Mouse (Mus musculus): Measurements from ENCODE around the gene Nsf.

Gene Nsf

DNA sequence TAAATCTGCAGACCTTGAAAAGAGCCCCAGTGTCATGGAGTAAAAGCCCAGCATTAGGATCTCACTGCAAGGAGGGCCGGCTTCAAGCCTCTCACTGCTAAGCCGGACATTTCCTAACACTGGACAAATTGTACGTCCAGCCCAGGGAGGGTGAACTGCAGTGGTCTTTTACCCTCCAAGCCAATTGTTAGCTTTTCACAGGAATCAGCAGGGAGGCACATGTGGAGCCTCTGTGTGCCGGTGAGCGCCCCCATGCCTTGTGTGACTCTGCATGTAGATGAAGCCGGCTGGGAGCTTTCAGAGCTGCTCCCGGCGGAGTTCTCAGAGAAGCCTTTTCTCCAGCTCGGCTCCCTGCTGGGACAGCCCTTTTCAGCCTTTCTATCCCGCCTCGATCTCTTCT lies 113.0 kb downstream of the Nsf start:
- ChIA-PET CTCF (interaction anchor here in 1 of 4 experiments (0.8 to 1.1 kb wide), 2 partner anchors 77 to 82 kb away, joined by 3 to 4 read pairs; no protein-coding TSS in a partner anchor), POLR2A (interaction anchor here in 3 of 4 experiments (0.6 to 1.9 kb wide), 8 partner anchors 8 to 1025 kb away, joined by 3 to 6 read pairs (median 4); no protein-coding TSS in a partner anchor)

DNA sequence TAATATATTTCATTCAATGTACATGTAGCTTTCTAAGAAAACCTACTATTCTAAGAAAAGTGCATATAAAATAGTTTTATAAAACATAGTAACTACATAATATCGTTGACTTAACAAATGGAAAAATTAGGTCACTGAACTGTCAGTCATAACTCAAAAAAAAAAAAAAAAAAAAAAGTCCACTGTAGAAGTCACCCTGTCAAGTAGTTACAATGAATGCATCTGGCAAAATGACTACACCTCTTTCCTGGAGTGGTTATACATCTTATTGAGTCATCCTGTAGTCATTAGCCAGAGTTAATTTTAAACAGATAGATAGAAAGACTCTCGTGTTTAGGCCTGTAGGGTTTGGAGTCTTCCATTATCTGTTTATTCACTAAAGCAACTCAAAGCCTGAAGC lies 114.9 kb downstream of the Nsf start:
- ChIA-PET POLR2A (interaction anchor here in 2 of 4 experiments (0.7 kb wide), 2 partner anchors 11 to 53 kb away, joined by 3 to 5 read pairs; no protein-coding TSS in a partner anchor), CTCF (no interaction called here)

DNA sequence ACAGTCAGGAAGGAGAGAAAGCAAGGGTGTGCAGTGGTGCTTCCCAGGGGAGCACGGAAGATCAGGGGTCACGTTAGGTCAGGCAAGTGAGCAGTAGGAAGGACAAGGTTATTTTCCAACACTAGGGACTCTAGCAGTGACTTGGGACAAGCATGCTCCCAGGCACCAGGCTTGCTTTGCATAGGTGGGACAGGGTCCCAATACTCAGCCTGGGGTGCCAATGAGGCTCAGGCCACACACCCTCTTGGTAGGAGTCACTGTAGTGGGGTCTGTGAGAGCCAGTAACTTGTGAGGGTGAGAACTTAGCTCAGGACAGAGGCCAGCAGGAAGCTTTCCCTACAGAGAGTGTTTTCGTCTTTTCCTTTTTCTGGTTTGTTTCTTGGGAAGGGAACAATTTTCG lies 121.5 kb downstream of the Nsf start:
- ChIA-PET POLR2A (interaction anchor here in 1 of 4 experiments (0.5 to 1.6 kb wide), 2 partner anchors 9 to 535 kb away, joined by 4 to 5 read pairs; no protein-coding TSS in a partner anchor), CTCF (no interaction called here)

DNA sequence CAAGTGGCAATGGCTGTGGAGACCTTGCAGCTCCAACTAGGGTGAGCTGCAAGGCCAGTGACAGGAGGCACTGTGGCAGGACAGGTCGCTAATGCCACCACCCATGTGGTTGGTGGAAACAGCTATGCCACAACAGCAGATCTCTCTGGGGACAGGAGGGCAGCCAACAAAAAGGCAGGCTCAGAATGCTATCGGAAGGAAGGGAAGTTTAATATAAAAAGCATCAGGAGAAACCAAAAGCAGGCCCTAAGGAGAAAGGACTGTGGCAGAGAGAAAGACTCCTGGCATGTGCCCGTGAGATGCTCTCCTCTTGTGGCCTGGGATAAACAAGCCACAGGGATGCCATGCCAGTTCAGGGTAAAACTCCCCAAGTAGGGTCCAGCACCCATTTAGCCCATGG lies 122.1 kb downstream of the Nsf start:
- POLR2A ChIA-PET, result interaction anchor here in 2 of 4 experiments (0.6 to 1.6 kb wide), 3 partner anchors 10 to 464 kb away, joined by 3 to 7 read pairs (median 5); no protein-coding TSS in a partner anchor
- CTCF ChIA-PET, result no interaction called here

DNA sequence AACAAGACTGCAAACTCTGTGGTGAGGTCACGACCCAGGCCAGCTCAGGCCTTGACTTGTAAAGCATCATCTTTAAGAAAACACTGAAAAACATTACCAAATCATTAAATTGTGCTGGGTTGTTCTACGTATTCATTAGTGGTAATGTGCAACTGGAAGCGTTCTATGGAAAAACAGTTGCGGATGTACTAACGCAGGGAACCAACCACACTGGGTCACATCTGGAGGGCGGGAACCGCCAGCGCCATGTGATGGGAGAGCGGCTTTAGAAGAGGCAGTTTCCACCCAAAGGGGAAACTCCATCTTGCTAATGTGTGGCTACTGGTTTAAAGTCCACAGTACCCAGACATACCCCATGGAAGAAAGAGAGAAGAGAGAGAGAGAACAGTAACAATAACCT lies 123.4 kb downstream of the Nsf start:
- ChIA-PET CTCF (interaction anchor here in 1 of 4 experiments (0.6 kb wide), 1 partner anchor 367 kb away, joined by 3 read pairs; no protein-coding TSS in a partner anchor), POLR2A (interaction anchor here in 1 of 4 experiments (0.7 kb wide), 1 partner anchor 133 kb away, joined by 3 read pairs; the partner anchor contains the start of gene Gosr2)

DNA sequence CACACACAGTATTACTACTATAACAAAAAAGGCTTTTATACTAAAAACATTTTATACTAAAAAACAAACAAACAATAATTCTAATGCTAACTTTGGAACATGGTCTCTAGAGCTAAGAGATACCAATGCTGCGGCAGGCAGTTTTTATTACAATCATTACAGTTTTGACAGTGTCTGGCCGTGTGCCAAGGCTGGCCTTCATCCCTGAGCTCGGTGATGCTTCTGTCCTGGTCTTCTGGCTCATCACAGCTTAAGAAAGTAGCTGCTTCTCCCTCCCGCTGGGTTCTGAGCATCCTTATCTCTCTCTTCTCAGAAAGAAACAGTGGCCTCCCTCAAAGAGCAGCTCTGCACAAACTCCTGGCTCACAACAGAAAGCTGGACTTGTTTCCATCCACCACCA lies 123.9 kb downstream of the Nsf start:
- POLR2A ChIA-PET, result interaction anchor here in 1 of 4 experiments (0.7 kb wide), 1 partner anchor 132 kb away, joined by 3 read pairs; the partner anchor contains the start of gene Gosr2
- CTCF ChIA-PET, result interaction anchor here in 1 of 4 experiments (0.6 kb wide), 1 partner anchor 367 kb away, joined by 3 read pairs; no protein-coding TSS in a partner anchor

DNA sequence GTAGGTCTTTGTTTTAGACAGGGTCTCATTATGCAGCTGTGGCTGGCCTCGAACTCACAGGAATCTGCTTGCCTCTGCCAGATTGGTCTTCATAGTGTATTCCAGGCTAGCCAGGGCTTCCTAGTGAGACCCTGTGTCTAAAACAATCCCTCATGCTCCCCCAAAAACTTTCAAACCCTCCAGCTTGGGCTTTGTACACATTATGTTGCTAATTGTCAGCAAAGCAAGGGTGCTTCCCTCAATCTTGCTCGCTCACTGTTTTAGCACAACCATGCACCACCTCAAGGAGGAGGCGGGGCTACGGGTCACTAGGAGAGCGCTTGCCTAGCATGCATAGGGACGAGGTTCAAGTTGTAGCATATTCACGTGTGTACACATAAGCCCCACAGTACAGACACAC lies 125.0 kb downstream of the Nsf start:
- ChIA-PET CTCF (interaction anchor here in 2 of 4 experiments (0.6 to 1.3 kb wide), 2 partner anchors 16 to 82 kb away, joined by 3 to 4 read pairs; no protein-coding TSS in a partner anchor), POLR2A (interaction anchor here in 3 of 4 experiments (0.7 to 1.1 kb wide), 6 partner anchors 9 to 623 kb away, joined by 3 to 4 read pairs (median 3); no protein-coding TSS in a partner anchor)

DNA sequence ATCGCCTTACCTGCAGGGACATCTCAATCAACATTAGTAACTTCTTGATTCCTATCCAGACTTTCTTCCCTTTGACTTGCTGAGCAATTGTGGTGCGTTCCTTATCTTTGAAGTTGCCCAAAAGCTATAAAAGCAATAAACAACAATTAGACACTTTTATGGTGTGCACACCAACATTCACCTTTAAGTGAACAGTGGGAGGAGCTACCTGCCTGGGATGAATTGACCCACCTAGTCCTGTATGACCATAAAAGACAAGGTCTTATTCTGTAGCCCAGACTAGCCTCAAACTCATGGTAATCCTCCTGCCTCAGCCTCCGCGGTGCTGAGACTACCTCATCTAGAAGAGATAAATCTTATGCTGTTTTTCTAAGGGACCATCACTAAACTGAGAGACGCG lies 126.7 kb downstream of the Nsf start:
- CTCF ChIA-PET, result no interaction called here
- POLR2A ChIA-PET, result no interaction called here

DNA sequence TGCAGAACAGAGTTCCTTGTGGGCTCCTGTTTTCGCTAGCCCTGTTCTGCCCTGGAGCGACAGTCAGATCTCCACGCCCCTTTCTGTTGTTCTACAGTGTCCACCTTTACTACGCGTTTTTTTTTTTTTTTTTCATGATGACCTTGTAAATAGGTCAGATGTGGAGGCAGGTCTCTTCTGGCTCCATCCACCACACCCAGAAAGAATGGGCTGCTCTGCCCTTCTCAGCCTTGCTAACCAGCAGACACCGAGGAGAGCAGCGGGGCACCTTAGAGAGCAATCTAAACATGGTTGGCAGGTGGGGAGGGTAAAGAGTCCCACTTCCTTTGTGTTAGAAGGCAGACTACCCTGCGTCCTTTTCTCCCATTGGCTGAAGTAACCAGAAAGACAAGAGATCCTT lies 137.1 kb downstream of the Nsf start:
- CTCF ChIA-PET, result interaction anchor here in 1 of 4 experiments (0.5 kb wide), 1 partner anchor 642 kb away, joined by 3 read pairs; no protein-coding TSS in a partner anchor
- POLR2A ChIA-PET, result no interaction called here

DNA sequence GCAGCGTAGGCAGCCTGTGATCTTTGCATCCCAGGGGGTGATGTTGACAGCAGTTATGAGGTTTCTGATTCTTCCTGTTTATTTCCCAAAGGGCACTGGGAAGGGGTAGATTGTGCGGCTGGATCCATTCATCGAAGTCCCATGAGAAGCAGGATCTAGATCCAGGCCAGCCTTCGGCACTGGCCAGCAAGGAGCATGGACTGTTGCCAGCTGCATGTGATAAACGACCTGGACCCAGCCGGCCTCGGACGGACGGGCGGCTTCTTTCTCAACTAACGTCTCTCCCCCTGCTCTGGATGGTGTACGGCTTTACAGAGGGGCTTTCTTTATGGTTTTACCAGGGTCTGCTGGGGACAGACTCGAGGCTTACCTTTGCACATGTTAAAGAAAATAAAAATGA lies 137.9 kb downstream of the Nsf start:
- ChIA-PET CTCF (no interaction called here), POLR2A (interaction anchor here in 1 of 4 experiments (1.0 to 2.9 kb wide), 3 partner anchors 9 to 118 kb away, joined by 3 to 9 read pairs (median 3); partner anchors contain the start of gene Gosr2)

DNA sequence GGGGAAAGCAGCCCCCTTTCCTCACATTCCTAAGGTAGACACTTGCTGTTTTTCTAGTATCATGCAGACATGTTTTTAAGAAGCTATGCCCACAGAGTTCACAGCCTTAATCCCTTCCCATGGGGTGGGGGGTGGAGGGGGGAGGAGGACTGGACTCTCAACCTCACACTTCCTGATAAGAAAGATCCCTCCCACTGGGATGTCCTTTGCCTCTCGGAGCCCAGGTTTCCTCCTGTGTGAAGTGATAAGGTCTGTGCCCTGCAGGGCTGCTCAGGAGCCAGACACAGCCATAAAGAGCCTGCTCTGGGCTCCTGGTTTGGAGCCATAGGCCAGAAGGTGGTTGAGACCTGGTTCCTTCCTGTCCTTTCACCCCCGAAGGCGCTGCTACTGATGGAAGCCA lies 139.0 kb downstream of the Nsf start:
- ChIA-PET POLR2A (interaction anchor here in 2 of 4 experiments (0.8 to 2.9 kb wide), 5 partner anchors 11 to 102 kb away, joined by 3 to 9 read pairs (median 3); no protein-coding TSS in a partner anchor), CTCF (interaction anchor here in 1 of 4 experiments (1.0 kb wide), 1 partner anchor 176 kb away, joined by 3 read pairs; the partner anchor contains the start of gene Lyzl6)

DNA sequence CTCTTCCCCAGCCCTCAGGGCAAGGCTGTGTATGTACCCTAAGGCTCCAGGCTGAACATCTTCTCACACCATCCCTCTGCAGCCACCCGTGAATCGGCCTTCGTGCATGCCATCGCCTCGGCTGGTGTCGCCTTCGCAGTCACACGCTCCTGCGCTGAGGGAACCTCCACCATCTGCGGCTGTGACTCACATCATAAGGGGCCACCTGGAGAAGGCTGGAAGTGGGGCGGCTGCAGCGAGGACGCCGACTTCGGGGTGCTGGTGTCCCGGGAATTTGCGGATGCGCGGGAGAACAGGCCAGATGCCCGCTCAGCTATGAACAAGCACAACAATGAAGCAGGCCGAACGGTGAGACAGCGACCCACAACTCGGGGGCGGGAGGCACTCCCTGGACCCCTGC lies 142.6 kb downstream of the Nsf start:
- ChIA-PET POLR2A (interaction anchor here in 1 of 4 experiments (1.3 to 1.5 kb wide), 3 partner anchors 38 to 43 kb away, joined by 3 to 4 read pairs (median 3); no protein-coding TSS in a partner anchor), CTCF (no interaction called here)

DNA sequence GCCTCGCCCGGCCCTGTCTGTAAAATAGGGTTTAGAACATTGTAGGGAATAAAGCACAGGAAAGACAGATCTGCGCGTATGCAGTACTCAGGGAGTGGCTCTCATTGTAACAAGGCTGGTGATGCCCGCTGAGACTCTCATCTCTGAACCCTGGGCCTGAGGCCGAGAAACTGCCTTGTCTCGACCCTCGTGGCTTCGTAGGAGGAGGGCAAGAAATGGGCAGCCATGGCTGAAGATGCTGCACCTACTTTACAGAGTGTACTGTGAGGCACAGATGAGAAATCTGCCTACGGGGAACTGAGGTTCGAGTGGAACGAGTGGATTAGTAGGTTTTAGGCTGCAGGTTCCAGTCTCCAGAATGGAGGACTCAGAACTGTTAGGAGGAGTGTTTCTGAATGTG lies 143.2 kb downstream of the Nsf start:
- ChIA-PET CTCF (interaction anchor here in 1 of 4 experiments (0.6 kb wide), 1 partner anchor 98 kb away, joined by 4 read pairs; no protein-coding TSS in a partner anchor), POLR2A (interaction anchor here in 1 of 4 experiments (1.5 kb wide), 1 partner anchor 42 kb away, joined by 3 read pairs; no protein-coding TSS in a partner anchor)

DNA sequence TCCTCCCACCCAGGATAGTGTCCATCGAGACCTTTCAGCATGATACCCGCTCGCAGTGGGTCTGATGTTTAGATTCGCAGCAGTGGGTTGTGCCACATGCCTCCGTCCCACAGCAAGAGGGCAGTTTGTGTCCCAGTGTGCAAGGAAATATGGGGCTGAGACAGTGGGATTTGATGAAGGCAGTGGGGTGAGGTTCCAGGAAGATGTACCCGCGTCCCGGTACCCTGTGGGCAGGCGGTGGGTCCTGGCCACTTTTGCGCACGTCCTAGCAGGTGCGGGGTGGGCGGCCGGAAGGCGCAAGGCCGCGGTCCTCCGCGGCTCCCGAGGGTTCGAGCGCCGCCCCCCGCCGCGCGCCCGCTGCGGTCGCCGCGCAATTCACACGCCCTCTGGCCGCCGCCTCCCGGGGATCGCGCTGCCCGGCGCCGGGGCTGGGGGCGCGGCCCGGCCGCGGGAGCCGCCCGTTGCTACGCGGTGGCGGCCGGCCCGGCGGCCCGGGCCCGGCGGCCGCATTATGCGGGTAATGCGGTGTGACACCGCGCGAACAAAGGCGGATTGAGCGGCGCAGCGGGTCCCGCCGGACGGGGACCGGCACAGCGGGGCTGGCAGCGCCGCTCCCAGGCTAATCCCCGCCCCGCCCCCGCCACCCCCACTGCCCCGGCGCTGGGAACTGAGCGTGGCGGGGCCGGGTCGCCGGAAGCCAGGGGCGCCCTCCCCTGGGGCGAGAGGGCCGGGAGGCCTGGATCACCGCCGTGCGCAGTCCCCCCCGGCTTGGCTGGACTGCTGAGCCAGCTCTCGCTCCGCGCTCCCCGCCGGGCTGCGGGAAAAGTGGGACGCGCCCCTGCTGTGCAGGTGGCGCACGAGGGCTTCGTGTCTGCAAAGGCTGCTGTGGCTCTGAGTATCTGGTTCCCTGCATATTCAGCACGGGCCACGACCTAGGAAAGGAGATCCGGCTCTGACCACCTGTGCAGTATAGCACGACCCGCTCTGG lies 144.0 kb downstream of the Nsf start:
- ChIA-PET POLR2A (interaction anchor here in 3 of 4 experiments (0.5 to 1.7 kb wide), 5 partner anchors 11 to 47 kb away, joined by 3 to 4 read pairs (median 3); no protein-coding TSS in a partner anchor), CTCF (interaction anchor here in 3 of 4 experiments (0.5 to 0.6 kb wide), 3 partner anchors 45 to 99 kb away, joined by 4 to 7 read pairs (median 4); no protein-coding TSS in a partner anchor)

DNA sequence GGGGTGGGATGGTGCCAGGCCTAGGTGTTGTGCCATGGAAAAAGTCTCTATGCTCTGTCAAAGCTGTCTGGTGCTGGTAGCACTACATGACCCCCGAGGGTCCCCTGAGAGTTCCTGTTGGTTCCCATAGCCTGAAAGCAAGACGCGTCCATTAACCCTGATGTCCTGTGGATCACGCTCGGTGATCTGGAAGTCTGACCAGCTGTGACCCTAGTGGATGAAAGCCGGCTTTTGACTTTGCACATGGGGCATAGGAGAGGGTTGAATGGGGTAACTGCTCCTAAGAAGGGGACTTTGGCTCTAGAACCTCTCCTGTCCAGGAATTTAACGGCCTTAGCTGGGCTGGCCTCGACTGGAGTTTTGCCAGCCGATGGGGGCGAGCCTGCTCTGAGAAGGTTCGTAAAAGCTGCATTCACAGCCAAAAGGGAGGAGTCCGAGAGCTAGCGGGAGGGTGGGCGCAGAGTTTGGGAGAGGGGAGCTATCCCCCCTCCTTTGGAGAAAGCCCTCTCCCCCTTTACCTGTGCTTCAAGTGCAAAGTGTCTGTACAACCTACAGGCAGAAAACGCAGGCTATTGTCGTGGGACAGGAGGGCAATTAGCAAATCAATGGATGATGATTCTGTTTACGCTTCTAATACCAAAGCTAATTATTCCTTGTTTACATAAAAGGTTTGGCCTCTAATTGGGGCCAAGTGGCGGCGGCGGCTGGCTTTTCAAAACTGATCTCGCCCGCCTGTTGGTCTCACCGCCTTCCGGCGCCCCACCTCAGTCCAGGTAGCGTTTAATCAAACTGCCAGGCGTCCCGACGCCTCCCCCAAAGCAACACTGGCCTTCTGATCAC lies 144.9 kb downstream of the Nsf start:
- ChIA-PET CTCF (interaction anchor here in 3 of 4 experiments (0.5 to 0.6 kb wide), 5 partner anchors 44 to 130 kb away, joined by 4 to 7 read pairs (median 4); no protein-coding TSS in a partner anchor), POLR2A (interaction anchor here in 3 of 4 experiments (0.5 to 1.7 kb wide), 7 partner anchors 10 to 47 kb away, joined by 3 to 4 read pairs (median 3); no protein-coding TSS in a partner anchor)

DNA sequence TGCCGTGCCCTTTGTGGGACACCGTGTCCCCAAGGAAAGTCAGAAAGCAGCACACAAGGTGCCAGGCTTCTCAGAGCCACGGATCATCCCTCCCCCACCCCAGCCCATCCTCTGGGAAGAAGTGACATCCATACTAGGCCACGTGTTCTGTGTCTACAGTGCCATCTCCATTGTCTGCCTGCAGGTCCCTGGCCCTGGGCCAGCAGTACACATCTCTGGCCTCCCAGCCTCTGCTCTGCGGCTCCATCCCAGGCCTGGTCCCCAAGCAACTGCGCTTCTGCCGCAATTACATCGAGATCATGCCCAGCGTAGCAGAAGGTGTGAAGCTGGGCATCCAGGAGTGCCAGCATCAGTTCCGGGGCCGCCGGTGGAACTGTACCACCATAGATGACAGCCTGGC lies 145.9 kb downstream of the Nsf start:
- POLR2A ChIA-PET, result interaction anchor here in 3 of 4 experiments (0.6 to 1.7 kb wide), 6 partner anchors 11 to 1825 kb away, joined by 3 to 4 read pairs (median 3); no protein-coding TSS in a partner anchor

DNA sequence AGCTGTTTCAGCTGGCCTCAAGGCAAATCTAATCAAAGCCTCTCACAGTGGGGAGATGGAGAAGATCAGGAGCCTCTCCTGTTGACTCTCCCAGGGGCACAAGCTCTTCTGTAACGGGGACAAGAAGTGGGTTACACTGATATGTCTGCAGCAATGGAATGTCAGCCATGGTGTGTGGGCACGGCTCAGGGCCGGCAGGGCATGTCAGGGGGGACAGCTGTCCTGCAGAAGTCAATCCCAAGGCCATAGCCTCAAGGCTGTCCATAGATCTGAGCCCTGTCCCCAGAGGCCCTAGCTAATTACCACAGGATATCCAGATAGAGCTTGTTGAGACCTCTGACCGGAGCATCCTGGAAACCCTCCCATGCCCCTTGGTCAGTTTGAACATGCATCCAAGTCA lies 149.1 kb downstream of the Nsf start:
- POLR2A ChIA-PET, result no interaction called here
- CTCF ChIA-PET, result no interaction called here

More for the DNA sequence above, 145.9 kb downstream of the Nsf start:
- CTCF ChIA-PET, result interaction anchor here in 2 of 4 experiments (0.5 to 0.6 kb wide), 3 partner anchors 43 to 131 kb away, joined by 3 to 4 read pairs (median 4); no protein-coding TSS in a partner anchor

DNA sequence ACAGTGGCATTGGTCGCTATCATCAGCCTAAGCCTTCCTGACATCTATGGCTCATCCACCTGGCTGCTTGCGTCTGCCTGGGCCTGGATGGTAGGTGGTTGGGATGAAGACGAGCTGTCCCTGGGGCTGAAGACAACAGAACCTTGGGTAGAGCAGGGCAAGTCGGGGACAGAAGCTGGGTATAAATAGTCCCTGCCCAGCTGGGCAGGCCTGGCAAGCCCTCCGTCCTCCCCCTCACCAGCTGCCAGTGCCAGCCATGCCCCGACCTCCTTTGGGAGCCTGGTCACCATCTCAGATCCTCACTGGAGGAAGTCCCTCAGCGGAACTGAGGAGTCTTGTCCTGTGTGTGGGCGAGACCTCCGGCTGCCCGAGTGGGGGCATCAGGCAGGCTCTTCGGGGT lies 149.7 kb downstream of the Nsf start:
- ChIA-PET CTCF (no interaction called here), POLR2A (no interaction called here)

Measured in embryonic stem cell, embryonic (primary cell).